Mouse (Mus musculus) hindbrain, embryonic 11.5 days (tissue): Measurements from ENCODE around the gene Parp1. TPM values are rescaled to one million over a fixed set of nuclear protein-coding genes. Genes with fewer than 3 reads are reported as not detected.
A peak's percentile ranks its signal among the peaks of the same experiment; 100 is the strongest.

ENCODE experiments used
- ATAC-seq: fragments of 200-750 bp; cut with Nextera tagmentation; 2 replicates; pipeline ENCODE4 v1.8.0; 2017; ENCODE audit warnings: mild to moderate bottlenecking, moderate TSS enrichment, moderate library complexity; ENCODE audit not compliant: low FRiP score
- DNase-seq: peaks from one replicate; pipeline ENCODE4 v3.0.0-alpha.2; 2015; ENCODE audit warnings: low spot score
- H3K27ac ChIP-seq: fragments of 300-500 bp; sonication (generic); 2 replicates; pipeline ENCODE4 v1.5.1; 2014; ENCODE audit warnings: mild to moderate bottlenecking, low read depth, low read length
- H3K27me3 ChIP-seq: fragments of 300-500 bp; sonication (generic); 2 replicates; pipeline ENCODE4 v1.6.1; 2014; ENCODE audit warnings: mild to moderate bottlenecking, low read length, moderate library complexity, mixed read lengths; ENCODE audit not compliant: control insufficient read depth, insufficient read depth
- H3K36me3 ChIP-seq: fragments of 300-500 bp; sonication (generic); 2 replicates; pipeline ENCODE4 v1.6.1; 2014; ENCODE audit warnings: mild to moderate bottlenecking, low read length, moderate library complexity, mixed read lengths; ENCODE audit not compliant: control insufficient read depth, insufficient read depth
- H3K4me1 ChIP-seq: fragments of 300-500 bp; sonication (generic); replicated peaks from 2 replicates; pipeline ENCODE4 v1.6.1; 2014; ENCODE audit warnings: low read length, mixed read lengths; ENCODE audit not compliant: control insufficient read depth, insufficient read depth
- H3K4me2 ChIP-seq: fragments of 300-500 bp; sonication (generic); replicated peaks from 2 replicates; pipeline ENCODE4 v1.6.1; 2014; ENCODE audit warnings: mild to moderate bottlenecking, low read depth, low read length
- H3K4me3 ChIP-seq: fragments of 300-500 bp; sonication (generic); 2 replicates; pipeline ENCODE4 v1.5.1; 2014; ENCODE audit warnings: low read depth, low read length
- H3K9ac ChIP-seq: fragments of 300-500 bp; sonication (generic); 2 replicates; pipeline ENCODE4 v1.6.1; 2014; ENCODE audit warnings: low read depth, low read length
- H3K9me3 ChIP-seq: fragments of 300-500 bp; sonication (generic); 2 replicates; pipeline ENCODE4 v1.6.1; 2016; ENCODE audit warnings: low read length; ENCODE audit not compliant: control insufficient read depth
- WGBS: fragments of 180-500 bp; shearing (Covaris S2); extraction: QIAGEN DNeasy Blood & Tissue Kit; methylation state at CpG from one replicate; pipeline ENCODE4 v1.1.7; 2014; 5-methylcytosine and 5-hydroxymethylcytosine counted together
- polyA plus RNA-seq: library from polyadenylated mRNA; unstranded; fragments of >200 nt; fragmentation: Nextera tagmentation; extraction: Ambion mirVana; gene quantifications from 2 replicates; pipeline ENCODE4 v1.2.1, GENCODE M21; 2014

The Parp1 gene
- 141 and 177 TPM in 2 replicates for polyA plus RNA-seq

- peak; percentile 97 for ATAC-seq
- H3K4me1 ChIP-seq = peaks cover 5% of the 10 kb centered on the region; the same call in 1 of the 2 replicates
- H3K9me3 ChIP-seq = no peaks in the 10 kb centered on the region
- H3K4me2 ChIP-seq = peak within 1 kb of the TSS; percentile 88
- H3K27ac ChIP-seq = peak within 1 kb of the TSS; percentile 85
- peaks cover 4% of the 10 kb centered on the region; the same call in 1 of the 2 replicates for H3K36me3 ChIP-seq
- H3K27me3 ChIP-seq = no peaks in the 10 kb centered on the region
- WGBS = under 1% methylated on average over 63 of the region's 67 CpGs
- H3K4me3 ChIP-seq = peak within 1 kb of the TSS; percentile 92
- peak within 1 kb of the TSS; percentile 96 for H3K9ac ChIP-seq
- DNase-seq = peak; percentile 97
These were observed at the start of gene Parp1 for GRCm38 (mm10) chr1:180568761-180569452. Gene Parp1 (plus strand): TSS chr1:180568924.

DNA sequence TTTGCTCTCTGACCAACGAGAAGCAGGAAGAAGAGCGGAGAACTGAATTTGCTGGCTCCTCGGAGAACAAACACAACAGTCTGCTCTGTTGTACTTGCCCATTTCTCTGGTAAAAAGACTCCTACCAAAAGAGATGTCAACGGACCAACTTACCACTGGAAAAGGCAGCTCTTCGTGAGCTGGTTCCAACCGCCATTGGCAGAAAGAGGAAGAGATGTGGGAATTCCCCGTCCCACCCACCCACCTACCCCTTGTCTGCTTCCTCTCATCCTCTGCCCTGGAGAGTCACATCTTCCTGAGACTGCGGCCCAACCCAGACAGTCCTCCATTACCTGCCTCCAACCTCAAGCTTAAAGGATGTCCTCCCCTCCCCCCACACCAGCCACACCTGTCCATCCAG, 49.2 kb upstream of the Parp1 start:
- DNase-seq = no peak
- Histone ChIP-seq H3K4me3 (no peak overlapping the region), H3K9ac (no peak overlapping the region), H3K4me1 (no peaks in the 10 kb centered on the region), H3K27me3 (no peaks in the 10 kb centered on the region), H3K27ac (no peak overlapping the region), H3K36me3 (no peaks in the 10 kb centered on the region), H3K4me2 (no peak overlapping the region), H3K9me3 (no peaks in the 10 kb centered on the region)
- 91% methylated on average over 8 of the region's 8 CpGs for WGBS
- no peak for ATAC-seq

DNA sequence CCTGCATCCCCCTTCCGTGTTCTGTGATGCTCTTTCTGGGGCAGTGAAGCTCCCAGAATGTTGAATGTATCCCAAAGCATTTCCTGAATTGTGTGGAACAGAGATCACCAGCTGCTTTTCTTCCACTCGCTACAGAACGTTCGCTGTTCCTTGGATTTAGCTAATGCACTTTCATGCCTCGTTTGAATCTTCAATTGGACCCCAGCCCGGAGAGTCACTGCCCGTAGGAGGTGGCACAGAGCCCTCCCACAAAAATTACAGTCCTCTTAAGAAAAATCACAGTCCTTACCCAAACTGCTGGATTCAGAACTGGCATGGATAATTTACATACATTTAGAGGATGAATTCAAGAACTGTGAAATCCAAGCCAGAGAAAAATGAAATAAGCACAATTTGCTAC, 48.5 kb upstream of the Parp1 start:
- Histone ChIP-seq H3K9me3 (no peaks in the 10 kb centered on the region), H3K36me3 (no peaks in the 10 kb centered on the region), H3K27me3 (no peaks in the 10 kb centered on the region), H3K4me3 (no peak overlapping the region), H3K4me2 (no peak overlapping the region), H3K27ac (no peak overlapping the region), H3K9ac (no peak overlapping the region), H3K4me1 (no peaks in the 10 kb centered on the region)
- DNase-seq (no peak), ATAC-seq (no peak)
- 60% methylated on average over 7 of the region's 7 CpGs for WGBS

GRCm38 (mm10) chr1:180523320-180523719, 45.4 kb upstream of the Parp1 start:
- no peak for ATAC-seq
- no peaks in the 10 kb centered on the region for H3K27me3 ChIP-seq
- H3K9me3 ChIP-seq = no peaks in the 10 kb centered on the region
- no peak overlapping the region for H3K9ac ChIP-seq
- 85% methylated on average over 2 of the region's 2 CpGs for WGBS
- no peaks in the 10 kb centered on the region for H3K36me3 ChIP-seq
- no peak overlapping the region for H3K4me2 ChIP-seq
- no peak overlapping the region for H3K4me3 ChIP-seq
- DNase-seq = no peak
- H3K27ac ChIP-seq = no peak overlapping the region
- no peaks in the 10 kb centered on the region for H3K4me1 ChIP-seq

DNA sequence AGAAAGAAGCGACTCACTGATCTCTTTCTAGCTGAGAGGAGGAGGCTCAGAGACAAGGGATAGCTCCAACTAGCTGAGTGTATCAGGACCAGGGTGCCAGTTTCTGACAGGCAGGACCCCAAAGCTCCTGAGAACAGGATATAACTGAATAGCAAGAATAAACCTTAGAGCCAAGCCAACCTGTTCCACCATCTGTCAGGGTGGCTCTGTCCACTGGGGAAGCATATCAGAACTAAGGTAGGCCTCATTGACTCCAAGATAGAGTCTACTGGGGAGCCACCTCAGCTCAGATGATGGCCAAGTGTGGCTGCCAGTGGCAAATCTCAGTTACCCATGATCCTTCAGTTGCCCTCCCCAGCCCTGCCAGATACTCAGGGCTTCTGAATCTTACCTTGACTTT, 43.4 kb upstream of the Parp1 start:
- ATAC-seq (no peak), DNase-seq (no peak)
- no peak overlapping the region for H3K27ac ChIP-seq
- no peaks in the 10 kb centered on the region for H3K9me3 ChIP-seq
- H3K36me3 ChIP-seq = no peaks in the 10 kb centered on the region
- no peak overlapping the region for H3K4me2 ChIP-seq
- WGBS = 95% methylated on average over 1 of the region's 1 CpGs
- no peaks in the 10 kb centered on the region for H3K4me1 ChIP-seq
- no peak overlapping the region for H3K4me3 ChIP-seq
- H3K9ac ChIP-seq = no peak overlapping the region
- no peaks in the 10 kb centered on the region for H3K27me3 ChIP-seq

GRCm38 (mm10) chr1:180529847-180530246, 38.9 kb upstream of the Parp1 start:
- H3K4me1 ChIP-seq = no peaks in the 10 kb centered on the region
- no peaks in the 10 kb centered on the region for H3K27me3 ChIP-seq
- H3K4me2 ChIP-seq = no peak overlapping the region
- DNase-seq (no peak), ATAC-seq (no peak)
- no peaks in the 10 kb centered on the region for H3K9me3 ChIP-seq
- H3K4me3 ChIP-seq = no peak overlapping the region
- H3K27ac ChIP-seq = no peak overlapping the region
- no peaks in the 10 kb centered on the region for H3K36me3 ChIP-seq
- 92% methylated on average over 7 of the region's 7 CpGs for WGBS
- H3K9ac ChIP-seq = no peak overlapping the region

DNA sequence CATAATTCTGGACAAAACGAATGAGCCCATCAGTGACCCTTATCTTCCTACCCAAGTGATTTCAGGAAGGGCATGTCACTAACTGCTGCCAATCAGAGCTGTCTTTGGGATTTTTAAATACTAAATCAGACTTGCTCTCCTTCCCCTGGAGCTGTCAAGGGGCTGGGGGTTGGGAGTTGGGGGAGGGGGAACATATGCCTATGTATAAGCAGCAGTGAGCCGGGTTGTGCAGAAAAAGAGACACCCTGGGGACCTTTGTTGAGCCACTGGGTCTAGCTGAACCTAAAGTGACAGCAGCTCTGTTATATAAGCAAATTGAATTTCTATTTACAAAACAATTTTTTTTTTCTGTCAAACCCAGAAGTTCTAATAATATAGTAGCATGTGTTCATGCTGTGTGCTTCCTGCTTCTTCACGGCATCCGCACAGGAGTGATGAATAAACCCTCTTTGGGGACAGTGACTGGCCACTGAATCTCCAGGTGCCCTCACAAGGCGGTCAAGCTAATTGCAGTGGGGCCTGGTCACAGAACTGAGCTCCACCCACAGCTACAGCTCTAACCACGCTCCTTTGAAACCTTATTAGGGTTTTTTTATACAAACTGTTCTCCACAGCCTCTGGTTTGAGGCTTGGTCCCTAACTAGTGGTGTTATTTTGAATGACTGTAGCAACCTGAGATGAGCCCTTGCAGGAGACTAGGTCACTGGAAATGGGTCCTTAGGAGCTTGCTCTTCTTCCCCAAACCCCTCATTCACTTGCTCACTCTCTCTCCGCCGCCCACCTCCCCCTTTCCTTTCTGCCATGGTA, 38.1 kb upstream of the Parp1 start:
- no peaks in the 10 kb centered on the region for H3K4me1 ChIP-seq
- H3K9ac ChIP-seq = no peak overlapping the region
- H3K9me3 ChIP-seq = no peaks in the 10 kb centered on the region
- H3K27ac ChIP-seq = no peak overlapping the region
- ATAC-seq (no peak), DNase-seq (no peak)
- H3K4me2 ChIP-seq = no peak overlapping the region
- no peaks in the 10 kb centered on the region for H3K27me3 ChIP-seq
- 56% methylated on average over 8 of the region's 8 CpGs for WGBS
- H3K4me3 ChIP-seq = no peak overlapping the region
- no peaks in the 10 kb centered on the region for H3K36me3 ChIP-seq

- ATAC-seq (no peak), DNase-seq (no peak)
- 92% methylated on average over 11 of the region's 11 CpGs for WGBS
- Histone ChIP-seq H3K27me3 (no peaks in the 10 kb centered on the region), H3K4me1 (no peaks in the 10 kb centered on the region), H3K4me2 (no peak overlapping the region), H3K36me3 (no peaks in the 10 kb centered on the region), H3K27ac (no peak overlapping the region), H3K9ac (no peak overlapping the region), H3K4me3 (no peak overlapping the region), H3K9me3 (no peaks in the 10 kb centered on the region)
These were observed 36.1 kb upstream of the Parp1 start for GRCm38 (mm10) chr1:180532671-180533070.

GRCm38 (mm10) chr1:180536719-180537118, 32.0 kb upstream of the Parp1 start:
- Histone ChIP-seq H3K4me1 (no peaks in the 10 kb centered on the region), H3K4me2 (no peak overlapping the region), H3K9me3 (no peaks in the 10 kb centered on the region), H3K9ac (no peak overlapping the region), H3K4me3 (no peak overlapping the region), H3K36me3 (no peaks in the 10 kb centered on the region), H3K27me3 (no peaks in the 10 kb centered on the region), H3K27ac (no peak overlapping the region)
- DNase-seq (no peak), ATAC-seq (no peak)
- WGBS = 75% methylated on average over 5 of the region's 5 CpGs
